Mouse (Mus musculus): ENCODE data around the gene Sync. TPM values are rescaled to one million over a fixed set of nuclear protein-coding genes. Genes with fewer than 3 reads are reported as not detected.
A peak's percentile ranks its signal among the peaks of the same experiment; 100 is the strongest.

Sync gene
- polyA plus RNA-seq, 1 experiment from 2014 or later: 0.37 TPM

DNA sequence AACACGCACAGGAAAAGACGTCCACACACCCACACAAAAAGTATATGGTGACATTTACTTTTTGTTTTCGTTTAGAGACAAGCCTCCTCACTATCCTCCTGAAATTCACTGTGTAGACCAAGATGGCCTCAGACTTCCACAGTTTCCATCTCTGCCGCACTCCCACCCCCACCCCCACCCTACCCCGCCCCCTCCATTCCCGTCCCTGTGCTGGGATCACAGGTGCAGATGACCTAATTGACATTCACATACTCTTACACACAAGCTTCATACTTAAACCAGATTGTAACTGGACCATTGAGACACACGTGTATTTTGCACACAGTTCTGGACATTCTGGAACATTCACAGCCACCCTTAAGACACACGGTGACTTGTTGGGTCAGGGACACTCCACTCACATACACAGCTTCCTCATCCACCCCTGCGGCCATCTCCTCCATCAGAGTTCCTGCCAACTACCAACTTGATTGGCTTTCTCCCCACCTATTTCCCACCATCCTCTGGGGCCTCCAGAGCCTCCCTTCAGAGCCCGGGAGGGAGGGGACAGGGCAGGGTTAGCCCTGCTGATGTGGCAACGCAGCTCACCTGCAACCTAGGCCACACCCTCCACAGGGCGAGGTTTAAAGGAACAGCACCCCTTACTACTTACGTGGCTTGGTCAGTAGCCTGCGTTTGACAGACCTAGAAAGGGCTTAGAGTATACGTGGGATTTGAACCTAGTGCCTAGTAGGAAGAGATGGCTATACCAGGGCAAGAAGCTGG is 15.2 kb upstream of the Sync start:
- H3K4me3 ChIP-seq: no peak overlapping the region

DNA sequence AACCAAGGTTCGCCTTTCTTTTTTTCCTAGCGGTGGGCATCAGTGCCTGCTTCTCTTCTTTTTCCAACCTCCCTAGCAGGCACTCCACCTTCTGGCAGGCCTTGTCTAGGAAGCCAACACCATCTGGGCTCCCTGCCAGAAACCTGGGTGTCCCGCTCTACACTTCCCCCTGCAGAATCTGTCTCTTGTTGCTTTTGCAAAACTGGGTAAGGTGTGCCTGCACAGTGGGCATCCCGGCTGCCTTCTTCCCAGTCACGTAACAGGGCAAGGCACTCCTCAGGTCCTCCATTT is 14.7 kb upstream of the Sync start:
- 0 out of 2 replicates have a peak, but pooled peaks cover 2% of the 10 kb centered on the region for H3K27me3 ChIP-seq (ENCODE audit: insufficient read depth, poor library complexity, severe bottlenecking)
- DNase-seq (ENCODE audit: low spot score): no peak
- H3K36me3 ChIP-seq: no peaks in the 10 kb centered on the region
- H3K4me1 ChIP-seq (replicated peaks): peaks cover 3% of the 10 kb centered on the region; the same call in 1 of the 2 replicates
- H3K4me3 ChIP-seq: no peak overlapping the region
- 54% methylated on average over 5 of the region's 5 CpGs for WGBS
- no peak overlapping the region for H3K27ac ChIP-seq
- H3K9me3 ChIP-seq: no peaks in the 10 kb centered on the region

More for the DNA sequence above, 15.2 kb upstream of the Sync start:
- 26% methylated on average over 15 of the region's 15 CpGs for WGBS
- no peak for DNase-seq (ENCODE audit: low spot score)
- peaks cover 3% of the 10 kb centered on the region for H3K4me1 ChIP-seq (replicated peaks)
- H3K27me3 ChIP-seq (ENCODE audit: insufficient read depth, poor library complexity, severe bottlenecking): 0 out of 2 replicates have a peak, but pooled peaks cover 2% of the 10 kb centered on the region
- H3K36me3 ChIP-seq: no peaks in the 10 kb centered on the region
- H3K27ac ChIP-seq: no peak overlapping the region
- no peaks in the 10 kb centered on the region for H3K9me3 ChIP-seq

DNA sequence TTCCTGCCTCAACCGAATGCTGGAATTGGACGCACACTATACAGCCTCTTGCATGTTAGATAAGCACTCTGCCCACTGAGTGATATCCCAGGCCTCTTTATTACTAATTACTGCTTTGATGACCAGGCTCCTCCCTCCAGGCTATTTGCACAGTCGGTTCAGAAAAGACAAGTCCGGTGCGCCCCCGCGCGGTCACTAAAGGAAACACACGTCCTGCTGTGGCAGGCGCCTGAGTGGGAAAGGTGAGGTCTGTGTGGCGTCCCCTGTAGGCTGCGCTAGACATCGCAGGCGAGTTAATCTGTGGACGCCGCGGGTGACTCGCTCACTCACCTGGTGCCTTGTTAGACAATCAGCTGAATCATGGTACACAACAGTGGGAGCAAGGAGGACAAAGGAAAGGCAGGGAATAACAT is 11.0 kb upstream of the Sync start:
- Histone ChIP-seq H3K4me1 (replicated peaks) (peaks cover 3% of the 10 kb centered on the region; the same call in 1 of the 2 replicates), H3K36me3 (no peaks in the 10 kb centered on the region), H3K9me3 (no peaks in the 10 kb centered on the region), H3K27ac (no peak overlapping the region), H3K27me3 (ENCODE audit: insufficient read depth, poor library complexity, severe bottlenecking) (0 out of 2 replicates have a peak, but pooled peaks cover 2% of the 10 kb centered on the region), H3K4me3 (no peak overlapping the region)
- WGBS: 4% methylated on average over 18 of the region's 18 CpGs
- DNase-seq (ENCODE audit: low spot score): peak; percentile 91

DNA sequence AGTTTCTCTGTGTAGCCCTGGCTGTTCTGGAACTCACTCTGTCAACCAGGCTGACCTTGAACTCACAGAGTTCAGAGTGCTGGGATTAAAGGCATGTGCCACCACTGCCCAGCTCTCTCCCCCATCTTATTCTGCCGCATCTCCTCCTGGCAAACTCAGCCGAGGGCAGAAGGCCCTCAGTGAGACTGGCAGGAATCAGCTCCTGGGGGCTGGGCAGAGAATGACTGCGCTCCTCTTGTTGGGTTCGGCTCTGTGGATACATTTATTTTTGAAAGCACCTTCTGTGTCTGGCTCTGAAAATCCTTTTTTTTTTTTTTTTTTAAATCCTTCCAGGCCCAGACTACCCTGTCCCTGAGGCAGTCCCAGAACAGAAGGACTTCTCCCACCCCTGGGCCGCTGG is 4.6 kb upstream of the Sync start:
- WGBS: 86% methylated on average over 5 of the region's 5 CpGs
- H3K9me3 ChIP-seq: no peaks in the 10 kb centered on the region
- no peak overlapping the region for H3K4me3 ChIP-seq
- H3K4me1 ChIP-seq (replicated peaks): peaks cover 20% of the 10 kb centered on the region
- DNase-seq (ENCODE audit: low spot score): no peak
- no peaks in the 10 kb centered on the region for H3K36me3 ChIP-seq
- H3K27me3 ChIP-seq (ENCODE audit: insufficient read depth, poor library complexity, severe bottlenecking): peaks cover 32% of the 10 kb centered on the region
- H3K27ac ChIP-seq: no peak overlapping the region

DNA sequence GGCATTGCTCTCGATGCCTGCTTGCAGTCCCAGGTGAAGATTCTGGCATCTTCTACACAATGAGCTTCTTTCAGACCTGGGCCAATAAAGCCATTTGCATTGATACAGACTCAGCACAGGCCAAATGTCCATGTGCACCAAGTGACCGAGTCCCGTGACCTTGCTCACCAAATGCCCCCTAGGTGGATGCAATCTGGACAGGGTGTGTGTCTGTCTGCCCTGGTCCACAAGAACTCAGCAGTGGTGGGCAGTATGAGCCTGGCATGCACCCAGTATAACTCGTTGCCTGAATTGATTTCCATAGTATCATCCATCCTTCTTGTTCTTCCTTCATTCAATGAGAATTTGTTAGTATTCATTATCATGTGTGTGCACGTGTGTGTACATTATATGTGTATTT is 4.2 kb upstream of the Sync start:
- H3K27me3 ChIP-seq (ENCODE audit: insufficient read depth, poor library complexity, severe bottlenecking): peaks cover 36% of the 10 kb centered on the region

DNA sequence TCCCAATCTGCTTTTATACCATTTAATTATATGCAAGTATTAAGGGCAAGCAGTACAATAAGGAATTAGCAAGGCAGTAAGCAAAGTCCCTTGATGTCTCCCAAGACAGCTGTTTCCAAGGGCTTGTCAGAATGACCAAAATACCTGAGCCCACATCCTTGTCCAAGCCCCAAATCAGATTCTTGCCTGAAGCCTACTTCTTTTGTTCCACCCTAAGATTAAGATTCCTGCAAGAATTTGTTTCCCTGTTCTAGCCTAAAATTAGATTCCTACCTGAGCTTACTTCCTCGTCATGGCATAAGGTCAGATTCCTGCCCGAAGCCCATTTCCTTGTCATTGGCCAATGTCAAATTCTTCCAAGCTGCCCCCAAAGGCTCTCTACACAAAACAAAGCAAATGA is 2.7 kb upstream of the Sync start:
- H3K27me3 ChIP-seq (ENCODE audit: insufficient read depth, poor library complexity, severe bottlenecking): peaks cover 48% of the 10 kb centered on the region
- H3K9me3 ChIP-seq: no peaks in the 10 kb centered on the region
- 91% methylated on average over 2 of the region's 2 CpGs for WGBS
- no peaks in the 10 kb centered on the region for H3K36me3 ChIP-seq
- H3K4me1 ChIP-seq (replicated peaks): peaks cover 30% of the 10 kb centered on the region
- no peak overlapping the region for H3K4me3 ChIP-seq
- H3K27ac ChIP-seq: no peak overlapping the region
- DNase-seq (ENCODE audit: low spot score): no peak

More for the DNA sequence above, 4.2 kb upstream of the Sync start:
- 88% methylated on average over 5 of the region's 5 CpGs for WGBS
- no peak for DNase-seq (ENCODE audit: low spot score)
- Histone ChIP-seq H3K27ac (no peak overlapping the region), H3K36me3 (no peaks in the 10 kb centered on the region), H3K4me3 (no peak overlapping the region), H3K9me3 (no peaks in the 10 kb centered on the region), H3K4me1 (replicated peaks) (peaks cover 24% of the 10 kb centered on the region)

DNA sequence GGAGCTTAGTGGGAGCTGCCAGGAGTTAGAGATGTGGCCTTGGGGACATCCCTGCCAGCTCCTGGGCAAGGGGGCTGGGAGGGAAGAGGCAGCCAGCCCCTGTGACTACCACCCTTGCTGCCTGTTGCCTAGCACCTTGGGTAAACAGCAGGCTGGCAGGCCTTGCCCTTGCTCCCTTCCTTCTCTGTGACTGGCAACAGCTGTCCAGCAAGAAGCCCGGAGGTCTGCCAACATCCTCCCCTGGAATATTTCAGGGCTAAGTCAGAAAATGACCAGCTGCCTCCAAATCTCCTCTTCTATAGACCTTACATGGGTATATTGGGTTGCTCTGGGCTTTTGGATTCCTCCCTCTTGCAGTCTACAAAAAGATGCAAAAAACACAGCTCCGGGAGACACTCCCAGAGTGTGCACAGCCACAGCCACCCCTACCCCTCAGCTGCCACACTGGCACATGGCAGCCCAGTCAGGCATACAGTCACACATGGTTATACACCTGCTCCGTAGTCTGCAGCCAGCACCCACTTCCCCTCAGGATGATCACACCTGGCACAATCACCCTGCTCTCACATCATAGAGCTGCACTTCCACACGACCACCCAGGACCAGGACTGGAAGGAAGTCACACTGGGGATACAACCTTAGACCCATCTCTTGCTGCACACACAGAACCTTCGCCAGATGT is 1.3 kb upstream of the Sync start:
- DNase-seq (ENCODE audit: low spot score): no peak
- WGBS: 73% methylated on average over 5 of the region's 5 CpGs
- peaks cover 30% of the 10 kb centered on the region for H3K4me1 ChIP-seq (replicated peaks)
- H3K27ac ChIP-seq: no peak overlapping the region
- H3K9me3 ChIP-seq: no peaks in the 10 kb centered on the region
- H3K36me3 ChIP-seq: no peaks in the 10 kb centered on the region
- peaks cover 55% of the 10 kb centered on the region for H3K27me3 ChIP-seq (ENCODE audit: insufficient read depth, poor library complexity, severe bottlenecking)
- H3K4me3 ChIP-seq: peak overlapping the region; percentile 64

DNA sequence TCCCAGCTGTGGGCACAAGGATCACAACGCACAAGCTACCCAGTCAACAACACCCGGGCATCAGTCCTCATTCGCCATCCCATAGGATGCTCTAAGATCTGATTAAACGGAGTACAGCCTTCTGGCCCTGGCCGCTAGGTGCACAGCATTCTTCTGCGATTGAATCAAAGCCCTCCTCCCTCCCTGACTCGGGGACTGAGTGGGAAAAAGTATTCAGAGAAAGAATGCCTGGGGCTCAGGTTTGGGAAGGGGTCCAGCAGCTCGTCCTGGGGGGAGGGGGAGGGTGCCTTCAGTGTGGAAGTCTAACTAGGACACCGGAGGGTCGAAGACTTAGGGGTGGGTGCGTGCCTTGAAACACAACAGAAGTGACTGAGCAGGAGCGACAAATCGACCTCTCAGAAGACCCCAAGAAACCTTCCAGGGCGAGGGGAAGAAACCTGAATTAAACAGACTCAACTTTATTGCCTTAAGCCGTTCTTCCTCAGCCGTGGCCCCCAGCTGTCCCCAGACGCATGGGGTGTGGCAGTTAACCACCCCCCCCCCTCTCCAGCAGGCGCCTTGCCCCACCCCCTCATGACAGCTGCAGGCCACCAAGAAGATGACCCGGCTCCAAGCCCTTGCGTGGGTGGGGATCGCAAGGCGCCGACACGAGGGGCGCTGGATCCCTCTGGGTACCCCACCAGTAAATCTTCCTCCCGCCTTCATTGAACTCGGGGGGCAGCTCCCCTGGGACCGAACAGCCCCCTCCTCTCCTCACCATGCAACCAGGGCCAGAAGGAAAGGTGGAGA is 540 bp upstream of the Sync start:
- Histone ChIP-seq H3K27me3 (ENCODE audit: insufficient read depth, poor library complexity, severe bottlenecking) (peaks cover 55% of the 10 kb centered on the region), H3K9me3 (no peaks in the 10 kb centered on the region), H3K36me3 (no peaks in the 10 kb centered on the region), H3K4me3 (peak overlapping the region; percentile 64), H3K27ac (peak overlapping the region; percentile 79), H3K4me1 (replicated peaks) (peaks cover 30% of the 10 kb centered on the region)
- 4% methylated on average over 28 of the region's 28 CpGs for WGBS
- DNase-seq (ENCODE audit: low spot score): peak; percentile 49

DNA sequence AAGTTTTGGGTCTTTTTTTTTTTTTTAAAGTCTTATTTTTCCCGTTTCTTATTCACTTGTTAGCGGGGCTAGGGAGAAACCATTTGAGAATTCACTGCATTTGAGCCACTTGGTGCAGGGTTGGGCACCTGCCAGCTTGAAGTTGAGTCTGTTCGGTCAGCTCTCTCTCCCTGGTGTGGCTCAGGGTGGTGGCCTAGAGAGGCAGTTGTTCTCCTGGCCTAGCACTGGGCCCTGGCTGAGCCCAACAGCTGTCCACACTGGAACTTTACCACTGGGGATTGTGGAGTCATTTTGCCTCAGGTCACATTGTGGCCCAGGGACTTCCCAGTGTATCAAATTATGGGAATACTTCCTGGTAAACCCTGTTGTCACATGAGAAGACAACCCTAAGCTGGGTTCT is 650 bp downstream of the Sync start:
- Histone ChIP-seq H3K36me3 (no peaks in the 10 kb centered on the region), H3K27ac (no peak overlapping the region), H3K4me3 (peak overlapping the region; percentile 64), H3K27me3 (ENCODE audit: insufficient read depth, poor library complexity, severe bottlenecking) (peaks cover 55% of the 10 kb centered on the region), H3K9me3 (no peaks in the 10 kb centered on the region), H3K4me1 (replicated peaks) (peaks cover 33% of the 10 kb centered on the region)
- WGBS: 46% methylated on average over 3 of the region's 3 CpGs
- no peak for DNase-seq (ENCODE audit: low spot score)

DNA sequence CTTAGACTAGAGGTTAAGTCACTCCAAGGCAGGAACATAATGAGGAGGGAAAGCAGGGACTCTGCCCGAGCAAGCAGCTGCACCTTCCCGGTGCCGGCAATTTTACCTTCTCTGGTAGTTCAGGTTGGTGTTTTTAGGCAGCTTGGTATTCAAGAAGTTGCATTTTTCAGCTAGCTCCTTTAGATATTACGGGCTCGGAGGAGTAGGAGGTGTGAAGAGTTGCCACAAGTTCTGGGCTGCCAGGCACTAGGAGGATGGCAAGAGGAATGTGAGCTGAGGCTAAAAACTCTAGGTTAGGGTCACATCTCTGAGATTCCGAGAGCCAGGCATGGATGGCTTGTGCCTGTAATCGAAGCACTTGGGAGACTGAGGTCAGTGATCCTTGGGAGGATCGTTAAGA is 2.3 kb downstream of the Sync start:
- 92% methylated on average over 8 of the region's 8 CpGs for WGBS
- peaks cover 68% of the 10 kb centered on the region for H3K27me3 ChIP-seq (ENCODE audit: insufficient read depth, poor library complexity, severe bottlenecking)
- DNase-seq (ENCODE audit: low spot score): no peak
- no peak overlapping the region for H3K4me3 ChIP-seq
- H3K27ac ChIP-seq: no peak overlapping the region
- H3K9me3 ChIP-seq: no peaks in the 10 kb centered on the region
- peaks cover 44% of the 10 kb centered on the region for H3K4me1 ChIP-seq (replicated peaks)
- H3K36me3 ChIP-seq: no peaks in the 10 kb centered on the region

DNA sequence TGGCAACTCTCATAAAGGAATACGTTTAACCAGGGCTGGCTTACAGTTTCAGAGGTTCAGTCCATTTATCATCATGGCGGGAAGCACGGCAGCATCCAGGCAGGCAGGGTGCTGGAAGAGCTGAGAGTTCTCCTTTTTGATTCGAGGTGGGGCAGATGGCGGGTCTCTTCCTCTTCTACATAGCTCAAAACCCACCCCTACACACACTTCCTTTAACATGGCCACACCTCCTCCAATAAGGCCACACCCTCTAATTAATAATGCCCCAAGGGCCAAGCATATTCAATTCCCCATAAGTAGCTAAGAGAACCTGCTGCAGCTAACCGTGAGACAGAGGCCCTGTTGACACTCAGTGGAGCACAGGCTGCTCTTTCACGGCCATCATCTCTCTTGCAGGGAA is 5.4 kb downstream of the Sync start:
- Histone ChIP-seq H3K27me3 (ENCODE audit: insufficient read depth, poor library complexity, severe bottlenecking) (peaks cover 37% of the 10 kb centered on the region), H3K9me3 (no peaks in the 10 kb centered on the region), H3K36me3 (no peaks in the 10 kb centered on the region), H3K4me3 (0 out of 2 replicates have a peak overlapping the region, but pooled peaks have one; percentile 14), H3K4me1 (replicated peaks) (peaks cover 26% of the 10 kb centered on the region), H3K27ac (no peak overlapping the region)
- 63% methylated on average over 7 of the region's 7 CpGs for WGBS
- DNase-seq (ENCODE audit: low spot score): no peak

DNA sequence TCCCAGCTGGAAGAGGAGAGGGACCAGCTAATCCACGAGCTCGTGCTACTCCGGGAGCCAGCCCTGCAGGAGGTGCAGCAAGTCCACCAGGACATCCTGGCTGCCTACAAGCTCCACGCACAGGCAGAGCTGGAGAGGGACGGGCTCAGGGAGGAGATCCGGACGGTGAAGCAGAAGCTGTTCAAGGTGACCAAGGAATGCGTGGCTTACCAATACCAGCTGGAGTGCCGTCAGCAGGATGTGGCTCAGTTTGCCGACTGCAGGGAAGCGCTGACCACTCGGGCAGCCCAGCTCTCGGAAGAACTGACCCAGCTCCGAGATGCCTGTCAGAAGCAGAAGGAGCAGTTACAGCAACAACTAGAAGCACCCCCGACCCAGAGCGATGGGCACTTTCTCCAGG is 6.3 kb downstream of the Sync start:
- peaks cover 26% of the 10 kb centered on the region for H3K4me1 ChIP-seq (replicated peaks)
- no peaks in the 10 kb centered on the region for H3K9me3 ChIP-seq
- DNase-seq (ENCODE audit: low spot score): no peak
- 30% methylated on average over 16 of the region's 16 CpGs for WGBS
- peak overlapping the region; percentile 14; the same call in 1 of the 2 replicates for H3K4me3 ChIP-seq
- H3K27me3 ChIP-seq (ENCODE audit: insufficient read depth, poor library complexity, severe bottlenecking): peaks cover 28% of the 10 kb centered on the region
- H3K27ac ChIP-seq: no peak overlapping the region
- H3K36me3 ChIP-seq: no peaks in the 10 kb centered on the region

DNA sequence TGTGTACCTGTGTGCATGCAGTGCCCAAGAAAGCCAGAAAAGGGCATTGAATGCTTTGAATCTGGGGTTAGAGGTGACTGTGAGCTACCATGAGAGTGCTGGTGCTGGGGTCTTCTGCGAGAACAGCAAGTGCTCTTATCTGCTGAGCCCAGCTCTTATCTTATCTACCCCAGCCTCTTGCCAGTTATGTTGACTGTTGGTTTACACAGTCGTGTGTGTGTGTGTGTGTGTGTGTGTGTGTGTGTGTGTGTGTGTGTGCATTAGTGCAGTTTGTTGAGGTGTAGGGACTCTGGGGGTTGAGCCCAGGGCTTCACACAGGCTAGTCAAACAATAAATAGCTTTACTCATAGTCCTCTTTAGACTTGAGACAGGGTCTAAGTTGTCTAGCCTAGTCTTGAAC is 7.8 kb downstream of the Sync start:
- Histone ChIP-seq H3K4me3 (no peak overlapping the region), H3K27me3 (ENCODE audit: insufficient read depth, poor library complexity, severe bottlenecking) (peaks cover 16% of the 10 kb centered on the region), H3K27ac (no peak overlapping the region), H3K4me1 (replicated peaks) (peaks cover 33% of the 10 kb centered on the region), H3K9me3 (no peaks in the 10 kb centered on the region), H3K36me3 (no peaks in the 10 kb centered on the region)
- DNase-seq (ENCODE audit: low spot score): no peak
- 74% methylated on average over 2 of the region's 2 CpGs for WGBS
